Mouse (Mus musculus) left cerebral cortex, postnatal 14 days (tissue): ENCODE results near the gene Ilkap. TPM values are rescaled to one million over a fixed set of nuclear protein-coding genes. Genes with fewer than 3 reads are reported as not detected.

Experiments used
- total RNA-seq, 2 experiments: library from RNA; stranded (reverse); gene quantifications; 2 replicates each; pipeline ENCODE4 v1.2.3; 2021

Ilkap gene
- total RNA-seq, 2 experiments from 2014 or later: 49.9 to 56.0 TPM

Other genes with a start within 250 kb of the Ilkap start
- gene Ramp1, start 219.0 kb downstream of the Ilkap start, total RNA-seq: 10 to 100 TPM; 48.3 to 48.8 TPM
- 10 to 100 TPM; 52.5 to 58.4 TPM for gene Ube2f, start 148.5 kb downstream of the Ilkap start, total RNA-seq
- 10 to 100 TPM; 10.5 to 12.7 TPM for gene Scly, start 100.5 kb downstream of the Ilkap start, total RNA-seq
- gene Espnl, start 76.7 kb downstream of the Ilkap start, total RNA-seq: under 1 TPM; 0.13 to 0.15 TPM
- gene Klhl30, start 47.8 kb downstream of the Ilkap start, total RNA-seq: under 1 TPM in 1 of 2 experiments, not detected in 1; 0.11 TPM
- gene Erfe, start 32.4 kb downstream of the Ilkap start, total RNA-seq: under 1 TPM; 0.15 to 0.34 TPM
- gene Hes6, start 15.2 kb upstream of the Ilkap start, total RNA-seq: 10 to 100 TPM; 16.5 to 21.0 TPM
- gene Per2, start 60.5 kb upstream of the Ilkap start, total RNA-seq: 10 to 100 TPM; 18.8 to 26.1 TPM
- 10 to 100 TPM; 14.9 to 16.3 TPM for gene Traf3ip1, start 95.8 kb upstream of the Ilkap start, total RNA-seq
- 10 to 100 TPM; 43.8 to 45.9 TPM for gene Asb1, start 141.7 kb upstream of the Ilkap start, total RNA-seq